Mouse (Mus musculus) MEL (cell line): Measurements from ENCODE around the gene Spo11. TPM values are rescaled to one million over a fixed set of nuclear protein-coding genes. Genes with fewer than 3 reads are reported as not detected.

Experiments used
- DNase-seq: peaks from one replicate; pipeline ENCODE4 v3.0.0; 2011; ENCODE audit warnings: low read depth, low spot score
- H3K27ac ChIP-seq: 2 replicates; pipeline ENCODE4 v1.5.1; 2012; ENCODE audit warnings: low read depth, mild to moderate bottlenecking, control low read depth, low read length, moderate library complexity; ENCODE audit not compliant: control insufficient read depth
- H3K27me3 ChIP-seq, 2 experiments: fragments of 150-350 bp in 1 of 2; sonication (generic) in 1 of 2; 2 replicates each; pipeline ENCODE4 v1.6.1; 2012; ENCODE audit warnings: low read length in 2 of 2, mild to moderate bottlenecking in 2 of 2, improper control_type of control experiment in 1 of 2, moderate library complexity in 1 of 2; ENCODE audit not compliant: insufficient read depth in 2 of 2, control insufficient read depth in 1 of 2
- H3K36me3 ChIP-seq, 2 experiments: 2 replicates each; pipeline ENCODE4 v1.6.1; 2012 to 2014; ENCODE audit warnings: low read length in 2 of 2, improper control_type of control experiment in 1 of 2, inconsistent platforms in 1 of 2, mild to moderate bottlenecking in 1 of 2; ENCODE audit not compliant: insufficient read depth in 2 of 2, control insufficient read depth in 1 of 2
- H3K4me1 ChIP-seq, 2 experiments: fragments of 150-350 bp in 1 of 2; sonication (generic) in 1 of 2; 2 replicates each; pipeline ENCODE4 v1.6.1; 2012; ENCODE audit warnings: low read length in 2 of 2, improper control_type of control experiment in 1 of 2, mild to moderate bottlenecking in 1 of 2; ENCODE audit not compliant: insufficient read depth in 2 of 2, control insufficient read depth in 1 of 2
- H3K4me3 ChIP-seq, 2 experiments: fragments of 150-350 bp in 1 of 2; sonication (generic) in 1 of 2; 2 replicates each; pipeline ENCODE4 v1.5.1; 2012; ENCODE audit warnings: low read depth in 2 of 2, low read length in 2 of 2, mild to moderate bottlenecking in 2 of 2, moderate library complexity in 2 of 2, control low read depth in 1 of 2, improper control_type of control experiment in 1 of 2; ENCODE audit not compliant: control insufficient read depth in 1 of 2, insufficient read depth in 1 of 2
- H3K79me2 ChIP-seq: 2 replicates; pipeline ENCODE4 v1.6.1; 2012; ENCODE audit warnings: mild to moderate bottlenecking, low read length, moderate library complexity; ENCODE audit not compliant: control insufficient read depth, poor library complexity, insufficient read depth
- H3K9ac ChIP-seq: 2 replicates; pipeline ENCODE4 v1.6.1; 2012; ENCODE audit warnings: low read depth, mild to moderate bottlenecking, control low read depth, low read length, moderate library complexity; ENCODE audit not compliant: control insufficient read depth, poor library complexity, severe bottlenecking
- H3K9me3 ChIP-seq: fragments of 150-350 bp; sonication (generic); replicated peaks from 2 replicates; pipeline ENCODE4 v1.6.1; 2012; ENCODE audit warnings: mild to moderate bottlenecking, low read length, improper control_type of control experiment, moderate library complexity; ENCODE audit not compliant: insufficient read depth
- BHLHE40 ChIP-seq: IDR thresholded peaks from 2 replicates; pipeline ENCODE4 v1.6.1; 2012; ENCODE audit warnings: low read depth, mild to moderate bottlenecking, inconsistent platforms, low read length, improper control_type of control experiment, borderline replicate concordance
- CHD1 ChIP-seq: IDR thresholded peaks from 2 replicates; pipeline ENCODE4 v1.6.1; 2012; ENCODE audit warnings: low read depth, mild to moderate bottlenecking, inconsistent platforms, low read length, improper control_type of control experiment
- CTCF ChIP-seq, 3 experiments: IDR thresholded peaks in 2 of 3; conservative IDR thresholded peaks in 1 of 3; 2 replicates each; pipeline ENCODE4 v1.5.1; 2011 to 2012; ENCODE audit warnings: low read length in 3 of 3, low read depth in 2 of 3, mild to moderate bottlenecking in 2 of 3, improper control_type of control experiment in 1 of 3, inconsistent platforms in 1 of 3, mixed read lengths in 1 of 3, moderate library complexity in 1 of 3; ENCODE audit not compliant: control insufficient read depth in 1 of 3, insufficient read depth in 1 of 3, poor library complexity in 1 of 3, severe bottlenecking in 1 of 3
- E2F4 ChIP-seq: IDR thresholded peaks from 2 replicates; pipeline ENCODE4 v1.6.1; 2011; ENCODE audit warnings: low read depth, low read length, improper control_type of control experiment, borderline replicate concordance
- ELF1 ChIP-seq: IDR thresholded peaks from 2 replicates; pipeline ENCODE4 v1.6.1; 2014; ENCODE audit warnings: low read depth, mild to moderate bottlenecking, inconsistent platforms, low read length, improper control_type of control experiment, moderate library complexity
- EP300 ChIP-seq, 2 experiments: IDR thresholded peaks; 2 replicates each; pipeline ENCODE4 v1.6.1; 2011; ENCODE audit warnings: improper control_type of control experiment in 2 of 2, low read length in 2 of 2, low read depth in 1 of 2, mild to moderate bottlenecking in 1 of 2
- GABPA ChIP-seq: IDR thresholded peaks from 2 replicates; pipeline ENCODE4 v1.6.1; 2012; ENCODE audit warnings: low read depth, mild to moderate bottlenecking, inconsistent platforms, low read length, improper control_type of control experiment, moderate library complexity
- GATA1 ChIP-seq: IDR thresholded peaks from 2 replicates; pipeline ENCODE4 v1.6.1; 2011; ENCODE audit warnings: low read depth, low read length, improper control_type of control experiment
- HCFC1 ChIP-seq: IDR thresholded peaks from 2 replicates; pipeline ENCODE4 v1.6.1; 2012; ENCODE audit warnings: low read depth, mild to moderate bottlenecking, inconsistent platforms, low read length, improper control_type of control experiment, moderate library complexity
- JUND ChIP-seq: IDR thresholded peaks from 2 replicates; pipeline ENCODE4 v1.6.1; 2011; ENCODE audit warnings: low read depth, mild to moderate bottlenecking, improper control_type of control experiment, low read length
- KAT2A ChIP-seq: conservative IDR thresholded peaks from 2 replicates; pipeline ENCODE4 v1.6.1; 2012; ENCODE audit warnings: low read depth, low read length, improper control_type of control experiment, inconsistent platforms
- MAFK ChIP-seq: IDR thresholded peaks from 2 replicates; pipeline ENCODE4 v1.6.1; 2011; ENCODE audit warnings: low read depth, mild to moderate bottlenecking, low read length, improper control_type of control experiment, borderline replicate concordance
- MAX ChIP-seq: IDR thresholded peaks from 2 replicates; pipeline ENCODE4 v1.6.1; 2011; ENCODE audit warnings: low read length, improper control_type of control experiment
- MAZ ChIP-seq: IDR thresholded peaks from 2 replicates; pipeline ENCODE4 v1.6.1; 2012; ENCODE audit warnings: low read depth, mild to moderate bottlenecking, inconsistent platforms, low read length, improper control_type of control experiment
- MEF2A ChIP-seq: IDR thresholded peaks from 2 replicates; pipeline ENCODE4 v1.6.1; 2014; ENCODE audit warnings: low read depth, mild to moderate bottlenecking, inconsistent platforms, low read length, improper control_type of control experiment; ENCODE audit not compliant: poor library complexity, insufficient replicate concordance, severe bottlenecking; ENCODE audit errors: extremely low read depth
- MYB ChIP-seq: IDR thresholded peaks from 2 replicates; pipeline ENCODE4 v1.6.1; 2011; ENCODE audit warnings: mild to moderate bottlenecking, low read depth, low read length, improper control_type of control experiment
- NELFE ChIP-seq: IDR thresholded peaks from 2 replicates; pipeline ENCODE4 v1.6.1; 2011; ENCODE audit warnings: low read depth, low read length, improper control_type of control experiment
- POLR2A ChIP-seq, 2 experiments: IDR thresholded peaks; 2 replicates each; pipeline ENCODE4 v1.6.1; 2011 to 2012; ENCODE audit warnings: low read length in 2 of 2, mild to moderate bottlenecking in 2 of 2, control low read depth in 1 of 2, improper control_type of control experiment in 1 of 2, low read depth in 1 of 2, moderate library complexity in 1 of 2; ENCODE audit not compliant: control insufficient read depth in 1 of 2, insufficient read depth in 1 of 2, poor library complexity in 1 of 2
- POLR2AphosphoS2 ChIP-seq: IDR thresholded peaks from 2 replicates; pipeline ENCODE4 v1.6.1; 2011; ENCODE audit warnings: low read length, improper control_type of control experiment
- SMC3 ChIP-seq: IDR thresholded peaks from 2 replicates; pipeline ENCODE4 v1.6.1; 2011; ENCODE audit warnings: low read depth, low read length, improper control_type of control experiment
- TAL1 ChIP-seq: IDR thresholded peaks from 2 replicates; pipeline ENCODE4 v1.6.1; 2012; ENCODE audit warnings: mild to moderate bottlenecking, inconsistent platforms, low read length, moderate library complexity, mixed read lengths
- TBP ChIP-seq: IDR thresholded peaks from 2 replicates; pipeline ENCODE4 v1.8.0; 2011; ENCODE audit warnings: low read depth, low read length, improper control_type of control experiment
- TCF12 ChIP-seq: IDR thresholded peaks from 2 replicates; pipeline ENCODE4 v1.6.1; 2014; ENCODE audit warnings: low read depth, mild to moderate bottlenecking, inconsistent platforms, low read length, improper control_type of control experiment, moderate library complexity
- UBTF ChIP-seq: IDR thresholded peaks from 2 replicates; pipeline ENCODE4 v1.6.1; 2012; ENCODE audit warnings: low read depth, mild to moderate bottlenecking, inconsistent platforms, low read length, improper control_type of control experiment, moderate library complexity, borderline replicate concordance; ENCODE audit not compliant: insufficient read depth
- USF1 ChIP-seq: IDR thresholded peaks from 2 replicates; pipeline ENCODE4 v1.6.1; 2014; ENCODE audit warnings: low read depth, mild to moderate bottlenecking, inconsistent platforms, low read length, improper control_type of control experiment, moderate library complexity
- USF2 ChIP-seq, 2 experiments: IDR thresholded peaks; 2 replicates each; pipeline ENCODE4 v1.6.1; 2011 to 2012; ENCODE audit warnings: improper control_type of control experiment in 2 of 2, low read length in 2 of 2, borderline replicate concordance in 1 of 2, inconsistent platforms in 1 of 2, low read depth in 1 of 2, mild to moderate bottlenecking in 1 of 2; ENCODE audit not compliant: insufficient read depth in 1 of 2
- ZC3H11A ChIP-seq: IDR thresholded peaks from 2 replicates; pipeline ENCODE4 v1.6.1; 2012; ENCODE audit warnings: low read depth, mild to moderate bottlenecking, inconsistent platforms, low read length, improper control_type of control experiment
- ZKSCAN1 ChIP-seq: IDR thresholded peaks from 2 replicates; pipeline ENCODE4 v1.6.1; 2012; ENCODE audit warnings: low read depth, mild to moderate bottlenecking, inconsistent platforms, low read length, improper control_type of control experiment, moderate library complexity
- polyA plus RNA-seq, 2 experiments: library from polyadenylated mRNA; stranded (reverse) in 1 of 2; unstranded in 1 of 2; fragments of >175 nt in 1 of 2; fragments of >200 nt in 1 of 2; gene quantifications; 2 replicates each; pipeline versions ENCODE4 v1.2.1 to v1.2.4; 2012; ENCODE audit warnings: low replicate concordance in 2 of 2, low read depth in 1 of 2; ENCODE audit not compliant: insufficient read length in 2 of 2, insufficient read depth in 1 of 2, missing spikeins in 1 of 2
- total RNA-seq: library from RNA; depleted of rRNA; stranded (reverse); fragments of 300-350 nt; gene quantifications from 2 replicates; pipeline ENCODE4 v1.2.3, GENCODE M21; 2012

Gene Spo11
- total and polyA plus RNA-seq, 3 experiments, result not detected

- no peaks in the 10 kb centered on the region for H3K27me3 ChIP-seq
- H3K9ac ChIP-seq, result no peak within 1 kb of the TSS
Measured at GRCm38 (mm10) chr2:172940003-172940798, 37.3 kb upstream of the Spo11 start, which contains the start of gene Bmp7. Gene Bmp7 (minus strand): TSS chr2:172940321.

GRCm38 (mm10) chr2:172940799-172941163 lies 36.7 kb upstream of the Spo11 start:
- H3K9ac ChIP-seq, result no peak overlapping the region
- DNase-seq, result no peak
- TF ChIP-seq HCFC1 (no peak), NELFE (no peak), EP300 (IDR thresholded peaks at IDR 0.05; ENCODE audit: low read depth in 1 of 2, low read length in 2 of 2) (no peak), SMC3 (no peak), MYB (no peak), TCF12 (no peak), MAX (no peak), USF2 (IDR thresholded peaks at IDR 0.05; ENCODE audit: borderline replicate concordance in 1 of 2, insufficient read depth in 1 of 2, low read depth in 1 of 2, low read length in 2 of 2) (no peak), ZKSCAN1 (no peak), TAL1 (no peak), GATA1 (no peak), JUND (no peak), POLR2AphosphoS2 (no peak), MEF2A (no peak), GABPA (no peak), MAZ (no peak)
- TF ChIP-seq, all 39 proteins: peak for 0
- Histone ChIP-seq H3K27me3 (no peaks in the 10 kb centered on the region), H3K27ac (no peak overlapping the region), H3K4me1 (no peaks in the 10 kb centered on the region), H3K9me3 (no peaks in the 10 kb centered on the region), H3K79me2 (no peaks in the 10 kb centered on the region), H3K4me3 (no peak overlapping the region), H3K36me3 (no peaks in the 10 kb centered on the region)

More at GRCm38 (mm10) chr2:172940003-172940798, 37.3 kb upstream of the Spo11 start, which contains the start of gene Bmp7:
- no peaks in the 10 kb centered on the region for H3K4me1 ChIP-seq
- no peaks in the 10 kb centered on the region for H3K79me2 ChIP-seq
- no peaks in the 10 kb centered on the region for H3K9me3 ChIP-seq
- H3K4me3 ChIP-seq, result no peak within 1 kb of the TSS
- DNase-seq, result no peak
- no peak for TF ChIP-seq ELF1
- no peak for TF ChIP-seq UBTF
- no peak for TF ChIP-seq POLR2A (IDR thresholded peaks at IDR 0.05; ENCODE audit: control insufficient read depth in 1 of 2, insufficient read depth in 1 of 2, low read depth in 1 of 2, low read length in 2 of 2, poor library complexity in 1 of 2)
- no peak for TF ChIP-seq CTCF (IDR thresholded peaks at IDR 0.05 in 2 of 3, conservative IDR thresholded peaks at IDR 0.05 in 1 of 3; ENCODE audit: control insufficient read depth in 1 of 3, insufficient read depth in 1 of 3, low read depth in 2 of 3, low read length in 3 of 3, poor library complexity in 1 of 3, severe bottlenecking in 1 of 3)
- TF ChIP-seq E2F4, result no peak
- TF ChIP-seq USF1, result no peak
- TF ChIP-seq NELFE, result no peak
- TF ChIP-seq USF2 (IDR thresholded peaks at IDR 0.05; ENCODE audit: borderline replicate concordance in 1 of 2, insufficient read depth in 1 of 2, low read depth in 1 of 2, low read length in 2 of 2), result no peak
- no peak for TF ChIP-seq BHLHE40
- no peak for TF ChIP-seq TBP
- TF ChIP-seq MAX, result no peak
- TF ChIP-seq KAT2A, result no peak
- no peak for TF ChIP-seq MAFK
- no peak for TF ChIP-seq ZC3H11A
- TF ChIP-seq CHD1, result no peak
- no peak for TF ChIP-seq SMC3
- H3K27ac ChIP-seq, result no peak within 1 kb of the TSS
- no peaks in the 10 kb centered on the region for H3K36me3 ChIP-seq
